Mouse (Mus musculus): Measurements from ENCODE around the gene Dctn3. TPM values are rescaled to one million over a fixed set of nuclear protein-coding genes. Genes with fewer than 3 reads are reported as not detected.

The Dctn3 gene
- polyA plus RNA-seq, 1 experiment = 92.6 TPM

GRCm38 (mm10) chr4:41682789-41683188 is 40.2 kb downstream of the Dctn3 start:
- Histone ChIP-seq H3K27ac (ENCODE audit: insufficient read depth, low read depth, low read length) (no peak overlapping the region), H3K4me3 (ENCODE audit: insufficient read depth, low read depth, low read length) (no peak overlapping the region), H3K4me1 (ENCODE audit: control insufficient read depth, insufficient read depth, low read length) (no peaks in the 10 kb centered on the region), H3K36me3 (ENCODE audit: control insufficient read depth, insufficient read depth, low read length) (no peaks in the 10 kb centered on the region), H3K27me3 (replicated peaks; ENCODE audit: control insufficient read depth, insufficient read depth, low read length) (no peaks in the 10 kb centered on the region)
- no peak for TF ChIP-seq CTCF (conservative IDR thresholded peaks at IDR 0.05; ENCODE audit: insufficient read depth, insufficient read length, low read depth, low read length)
- no peak for TF ChIP-seq POLR2A (IDR thresholded peaks at IDR 0.05; ENCODE audit: low read depth, low read length)
- 63% methylated on average over 6 of the region's 6 CpGs for WGBS
- no peak for DNase-seq

GRCm38 (mm10) chr4:41681947-41682346 is 41.0 kb downstream of the Dctn3 start:
- Histone ChIP-seq H3K27ac (ENCODE audit: insufficient read depth, low read depth, low read length) (no peak overlapping the region), H3K36me3 (ENCODE audit: control insufficient read depth, insufficient read depth, low read length) (no peaks in the 10 kb centered on the region), H3K27me3 (replicated peaks; ENCODE audit: control insufficient read depth, insufficient read depth, low read length) (no peaks in the 10 kb centered on the region), H3K4me1 (ENCODE audit: control insufficient read depth, insufficient read depth, low read length) (no peaks in the 10 kb centered on the region), H3K4me3 (ENCODE audit: insufficient read depth, low read depth, low read length) (no peak overlapping the region)
- TF ChIP-seq CTCF (conservative IDR thresholded peaks at IDR 0.05; ENCODE audit: insufficient read depth, insufficient read length, low read depth, low read length) = no peak
- no peak for TF ChIP-seq POLR2A (IDR thresholded peaks at IDR 0.05; ENCODE audit: low read depth, low read length)
- DNase-seq = no peak
- WGBS = 83% methylated on average over 10 of the region's 10 CpGs

- Histone ChIP-seq H3K27ac (ENCODE audit: insufficient read depth, low read depth, low read length) (no peak overlapping the region), H3K36me3 (ENCODE audit: control insufficient read depth, insufficient read depth, low read length) (no peaks in the 10 kb centered on the region), H3K4me1 (ENCODE audit: control insufficient read depth, insufficient read depth, low read length) (peaks cover 5% of the 10 kb centered on the region; the same call in 1 of the 2 replicates), H3K27me3 (replicated peaks; ENCODE audit: control insufficient read depth, insufficient read depth, low read length) (no peaks in the 10 kb centered on the region), H3K4me3 (ENCODE audit: insufficient read depth, low read depth, low read length) (no peak overlapping the region)
- TF ChIP-seq POLR2A (IDR thresholded peaks at IDR 0.05; ENCODE audit: low read depth, low read length) = no peak
- TF ChIP-seq CTCF (conservative IDR thresholded peaks at IDR 0.05; ENCODE audit: insufficient read depth, insufficient read length, low read depth, low read length) = no peak
- no peak for DNase-seq
- 82% methylated on average over 4 of the region's 4 CpGs for WGBS
These were observed 41.8 kb downstream of the Dctn3 start for GRCm38 (mm10) chr4:41681176-41681575.

GRCm38 (mm10) chr4:41679291-41679690 is 43.7 kb downstream of the Dctn3 start:
- TF ChIP-seq POLR2A (IDR thresholded peaks at IDR 0.05; ENCODE audit: low read depth, low read length) (no peak), CTCF (conservative IDR thresholded peaks at IDR 0.05; ENCODE audit: insufficient read depth, insufficient read length, low read depth, low read length) (no peak)
- H3K27ac ChIP-seq (ENCODE audit: insufficient read depth, low read depth, low read length) = no peak overlapping the region
- peaks cover 5% of the 10 kb centered on the region; the same call in 1 of the 2 replicates for H3K4me1 ChIP-seq (ENCODE audit: control insufficient read depth, insufficient read depth, low read length)
- 82% methylated on average over 1 of the region's 2 CpGs for WGBS
- H3K4me3 ChIP-seq (ENCODE audit: insufficient read depth, low read depth, low read length) = no peak overlapping the region
- DNase-seq = no peak
- H3K27me3 ChIP-seq (replicated peaks; ENCODE audit: control insufficient read depth, insufficient read depth, low read length) = no peaks in the 10 kb centered on the region
- no peaks in the 10 kb centered on the region for H3K36me3 ChIP-seq (ENCODE audit: control insufficient read depth, insufficient read depth, low read length)

- Histone ChIP-seq H3K27me3 (replicated peaks; ENCODE audit: control insufficient read depth, insufficient read depth, low read length) (no peaks in the 10 kb centered on the region), H3K36me3 (ENCODE audit: control insufficient read depth, insufficient read depth, low read length) (no peaks in the 10 kb centered on the region), H3K4me3 (ENCODE audit: insufficient read depth, low read depth, low read length) (no peak overlapping the region), H3K4me1 (ENCODE audit: control insufficient read depth, insufficient read depth, low read length) (peaks cover 5% of the 10 kb centered on the region; the same call in 1 of the 2 replicates), H3K27ac (ENCODE audit: insufficient read depth, low read depth, low read length) (no peak overlapping the region)
- 64% methylated on average over 6 of the region's 6 CpGs for WGBS
- TF ChIP-seq CTCF (conservative IDR thresholded peaks at IDR 0.05; ENCODE audit: insufficient read depth, insufficient read length, low read depth, low read length) (no peak), POLR2A (IDR thresholded peaks at IDR 0.05; ENCODE audit: low read depth, low read length) (no peak)
- DNase-seq = peak; percentile 29
These were observed 44.1 kb downstream of the Dctn3 start for GRCm38 (mm10) chr4:41678863-41679262.

GRCm38 (mm10) chr4:41677006-41677629 is 45.9 kb downstream of the Dctn3 start:
- H3K36me3 ChIP-seq (ENCODE audit: control insufficient read depth, insufficient read depth, low read length) = no peaks in the 10 kb centered on the region
- TF ChIP-seq CTCF (conservative IDR thresholded peaks at IDR 0.05; ENCODE audit: insufficient read depth, insufficient read length, low read depth, low read length) = no peak
- TF ChIP-seq POLR2A (IDR thresholded peaks at IDR 0.05; ENCODE audit: low read depth, low read length) = no peak
- no peaks in the 10 kb centered on the region for H3K27me3 ChIP-seq (replicated peaks; ENCODE audit: control insufficient read depth, insufficient read depth, low read length)
- peaks cover 5% of the 10 kb centered on the region; the same call in 1 of the 2 replicates for H3K4me1 ChIP-seq (ENCODE audit: control insufficient read depth, insufficient read depth, low read length)
- 41% methylated on average over 12 of the region's 13 CpGs for WGBS
- peak; percentile 32 for DNase-seq
- no peak overlapping the region for H3K4me3 ChIP-seq (ENCODE audit: insufficient read depth, low read depth, low read length)
- H3K27ac ChIP-seq (ENCODE audit: insufficient read depth, low read depth, low read length) = no peak overlapping the region

GRCm38 (mm10) chr4:41676248-41677005 is 46.5 kb downstream of the Dctn3 start:
- DNase-seq = no peak
- TF ChIP-seq CTCF (conservative IDR thresholded peaks at IDR 0.05; ENCODE audit: insufficient read depth, insufficient read length, low read depth, low read length) (no peak), POLR2A (IDR thresholded peaks at IDR 0.05; ENCODE audit: low read depth, low read length) (no peak)

More at GRCm38 (mm10) chr4:41676248-41677005, 46.5 kb downstream of the Dctn3 start:
- H3K36me3 ChIP-seq (ENCODE audit: control insufficient read depth, insufficient read depth, low read length) = no peaks in the 10 kb centered on the region
- no peak overlapping the region for H3K4me3 ChIP-seq (ENCODE audit: insufficient read depth, low read depth, low read length)
- WGBS = 57% methylated on average over 17 of the region's 17 CpGs
- peaks cover 5% of the 10 kb centered on the region; the same call in 1 of the 2 replicates for H3K4me1 ChIP-seq (ENCODE audit: control insufficient read depth, insufficient read depth, low read length)
- H3K27ac ChIP-seq (ENCODE audit: insufficient read depth, low read depth, low read length) = no peak overlapping the region
- H3K27me3 ChIP-seq (replicated peaks; ENCODE audit: control insufficient read depth, insufficient read depth, low read length) = no peaks in the 10 kb centered on the region
